Mouse (Mus musculus) G1E (cell line): Measurements from ENCODE around the gene Gm49369. TPM values are rescaled to one million over a fixed set of nuclear protein-coding genes. Genes with fewer than 3 reads are reported as not detected.
A peak's percentile ranks its signal among the peaks of the same experiment; 100 is the strongest.

Experiments
- ATAC-seq: 2 replicates; pipeline ENCODE4 v1.8.0; 2016; ENCODE audit warnings: mild to moderate bottlenecking; ENCODE audit not compliant: insufficient number of reproducible peaks, poor library complexity, low FRiP score, severe bottlenecking; ENCODE audit errors: extremely low read depth
- DNase-seq: peaks from one replicate; pipeline ENCODE4 v3.0.0; 2012; ENCODE audit warnings: low spot score
- H3K27me3 ChIP-seq: 2 replicates; pipeline ENCODE4 v1.6.1; 2012; ENCODE audit warnings: mild to moderate bottlenecking, low read length, inconsistent platforms; ENCODE audit not compliant: insufficient read depth
- H3K36me3 ChIP-seq: replicated peaks from 2 replicates; pipeline ENCODE3; 2012; ENCODE audit warnings: mild to moderate bottlenecking, inconsistent platforms
- H3K4me1 ChIP-seq: 2 replicates; pipeline ENCODE4 v1.6.1; 2012; ENCODE audit warnings: low read depth, low read length, inconsistent platforms, mixed read lengths; ENCODE audit not compliant: insufficient read depth
- H3K4me3 ChIP-seq: 2 replicates; pipeline ENCODE4 v1.5.1; 2012; ENCODE audit warnings: low read depth, mild to moderate bottlenecking, inconsistent platforms, low read length, moderate library complexity, mixed read lengths
- H3K9me3 ChIP-seq: replicated peaks from 2 replicates; pipeline ENCODE4 v1.6.1; 2012; ENCODE audit warnings: inconsistent platforms
- CTCF ChIP-seq: IDR thresholded peaks from 2 replicates; pipeline ENCODE4 v1.5.1; 2012; ENCODE audit warnings: low read depth, low read length, inconsistent platforms, mixed read lengths
- GATA1 ChIP-seq: IDR thresholded peaks from 2 replicates; pipeline ENCODE4 v1.6.1; 2012; ENCODE audit warnings: borderline replicate concordance, low read length, inconsistent platforms, mixed read lengths
- GATA2 ChIP-seq: IDR thresholded peaks from 2 replicates; pipeline ENCODE4 v1.6.1; 2012; ENCODE audit warnings: low read depth, low read length, inconsistent platforms, borderline replicate concordance
- POLR2AphosphoS5 ChIP-seq: IDR thresholded peaks from 2 replicates; pipeline ENCODE4 v1.6.1; 2012; ENCODE audit warnings: low read depth, low read length, inconsistent platforms; ENCODE audit not compliant: insufficient replicate concordance
- TAL1 ChIP-seq: conservative IDR thresholded peaks from 2 replicates; pipeline ENCODE4 v1.6.1; 2012; ENCODE audit warnings: low read depth, low read length, inconsistent platforms, mixed read lengths
- polyA plus RNA-seq: library from polyadenylated mRNA; stranded (reverse); fragments of >175 nt; gene quantifications from 2 replicates; pipeline ENCODE4 v1.2.3, GENCODE M21; 2012
- total RNA-seq, 2 experiments: library from RNA; stranded (forward) in 1 of 2; stranded (reverse) in 1 of 2; fragments of 200-1000 nt in 1 of 2; fragments of >200 nt in 1 of 2; fragmentation: Nextera tagmentation in 1 of 2; gene quantifications; 2 replicates each; pipeline ENCODE4 v1.2.3; 2014 to 2017

Gene Gm49369
- total and polyA plus RNA-seq, 3 experiments: 43.6 to 246 TPM; not detected in 1

GRCm38 (mm10) chr7:142385742-142386403 is 3.4 kb upstream of the Gm49369 start:
- Histone ChIP-seq H3K9me3 (no peaks in the 10 kb centered on the region), H3K4me3 (peak overlapping the region; percentile 81), H3K36me3 (peaks cover 60% of the 10 kb centered on the region), H3K4me1 (peaks cover 93% of the 10 kb centered on the region), H3K27me3 (no peaks in the 10 kb centered on the region)
- ATAC-seq (no peak), DNase-seq (no peak)
- TF ChIP-seq GATA2 (no peak), POLR2AphosphoS5 (no peak), TAL1 (no peak), CTCF (no peak), GATA1 (no peak)

- no peak for TF ChIP-seq GATA1
- TF ChIP-seq CTCF: no peak
- no peak for TF ChIP-seq TAL1
- no peak for TF ChIP-seq GATA2
- TF ChIP-seq POLR2AphosphoS5: no peak
- H3K27me3 ChIP-seq: no peaks in the 10 kb centered on the region
- H3K36me3 ChIP-seq: peaks cover 76% of the 10 kb centered on the region
- ATAC-seq (no peak), DNase-seq (peak; percentile 32)
- peak overlapping the region; percentile 6; the same call in 1 of the 2 replicates for H3K4me3 ChIP-seq
- peaks cover 93% of the 10 kb centered on the region for H3K4me1 ChIP-seq
- no peaks in the 10 kb centered on the region for H3K9me3 ChIP-seq
Observed at GRCm38 (mm10) chr7:142384306-142384705, 1.8 kb upstream of the Gm49369 start.

GRCm38 (mm10) chr7:142381175-142381574 is 1.3 kb downstream of the Gm49369 start:
- no peak overlapping the region; the same call in 1 of the 2 replicates for H3K4me3 ChIP-seq
- TF ChIP-seq TAL1 (peak; percentile 26; the same call in 1 of the 2 replicates), GATA1 (no peak)
- ATAC-seq (0 out of 2 replicates have a peak, but pooled peaks have one; percentile 4), DNase-seq (no peak)
- H3K27me3 ChIP-seq: no peaks in the 10 kb centered on the region
- H3K9me3 ChIP-seq: no peaks in the 10 kb centered on the region
- peaks cover 100% of the 10 kb centered on the region for H3K4me1 ChIP-seq
- peaks cover 99% of the 10 kb centered on the region for H3K36me3 ChIP-seq

GRCm38 (mm10) chr7:142379186-142379585 is 3.3 kb downstream of the Gm49369 start:
- Histone ChIP-seq H3K36me3 (peaks cover 99% of the 10 kb centered on the region), H3K4me1 (peaks cover 96% of the 10 kb centered on the region), H3K27me3 (no peaks in the 10 kb centered on the region; the same call in 1 of the 2 replicates), H3K4me3 (peak overlapping the region; percentile 38; the same call in 1 of the 2 replicates), H3K9me3 (no peaks in the 10 kb centered on the region)
- 0 out of 2 replicates have a peak, but pooled peaks have one; percentile 11 for TF ChIP-seq POLR2AphosphoS5
- no peak for TF ChIP-seq GATA2
- no peak for TF ChIP-seq CTCF
- TF ChIP-seq TAL1: no peak
- no peak for DNase-seq
- no peak for ATAC-seq

GRCm38 (mm10) chr7:142377233-142377925 is 5.1 kb downstream of the Gm49369 start:
- DNase-seq (peak; percentile 76), ATAC-seq (peak; percentile 71)
- H3K4me1 ChIP-seq: peaks cover 93% of the 10 kb centered on the region
- peak; percentile 96 for TF ChIP-seq TAL1
- no peak for TF ChIP-seq CTCF
- TF ChIP-seq GATA2: no peak
- no peak for TF ChIP-seq GATA1
- H3K36me3 ChIP-seq: peaks cover 85% of the 10 kb centered on the region
- H3K27me3 ChIP-seq: peaks cover 4% of the 10 kb centered on the region
- peak overlapping the region; percentile 60; the same call in 1 of the 2 replicates for H3K4me3 ChIP-seq
- no peaks in the 10 kb centered on the region for H3K9me3 ChIP-seq

- ATAC-seq (no peak), DNase-seq (no peak)
- Histone ChIP-seq H3K4me3 (peak overlapping the region; percentile 60; the same call in 1 of the 2 replicates), H3K9me3 (no peaks in the 10 kb centered on the region), H3K4me1 (peaks cover 92% of the 10 kb centered on the region), H3K27me3 (peaks cover 17% of the 10 kb centered on the region), H3K36me3 (peaks cover 72% of the 10 kb centered on the region)
- TF ChIP-seq POLR2AphosphoS5 (no peak), GATA2 (no peak), CTCF (no peak), TAL1 (no peak), GATA1 (no peak)
Observed at GRCm38 (mm10) chr7:142376096-142376495, 6.4 kb downstream of the Gm49369 start.
